Mouse (Mus musculus): ENCODE measurements around the gene Ddah2. TPM values are rescaled to one million over a fixed set of nuclear protein-coding genes. Genes with fewer than 3 reads are reported as not detected.
"Not testable (repeated sequence)": the region's sequence is repeated elsewhere in the genome, so short reads cannot be mapped to it uniquely, and the experiment has no call there.

Gene Ddah2
- polyA plus RNA-seq, 1 experiment from 2014 or later, result 227 TPM

- no peaks in the 10 kb centered on the region for H3K36me3 ChIP-seq (ENCODE audit: insufficient read depth, low read length)
- H3K9me3 ChIP-seq (replicated peaks; ENCODE audit: low read length), result no peaks in the 10 kb centered on the region
- H3K9ac ChIP-seq (ENCODE audit: low read depth, low read length), result no peak overlapping the region
- ATAC-seq (replicated peaks; ENCODE audit: low FRiP score, low read depth), result no peak
- no peak overlapping the region for H3K4me2 ChIP-seq (ENCODE audit: low read length)
- no peak for TF ChIP-seq CTCF (IDR thresholded peaks at IDR 0.05; ENCODE audit: low read depth)
- H3K4me1 ChIP-seq (replicated peaks; ENCODE audit: insufficient read depth, low read length), result no peaks in the 10 kb centered on the region
- 83% methylated on average over 7 of the region's 7 CpGs for WGBS
- no peaks in the 10 kb centered on the region for H3K27me3 ChIP-seq (ENCODE audit: insufficient read depth, low read length)
- DNase-seq (ENCODE audit: low spot score), result no peak
- no peak overlapping the region for H3K4me3 ChIP-seq (replicated peaks; ENCODE audit: low read depth, low read length)
- H3K27ac ChIP-seq, result no peak overlapping the region
Measured at GRCm38 (mm10) chr17:35031880-35032279, 27.0 kb upstream of the Ddah2 start.

GRCm38 (mm10) chr17:35032323-35032870 lies 26.4 kb upstream of the Ddah2 start:
- DNase-seq (ENCODE audit: low spot score) (no peak), ATAC-seq (replicated peaks; ENCODE audit: low FRiP score, low read depth) (no peak)
- Histone ChIP-seq H3K9ac (ENCODE audit: low read depth, low read length) (no peak overlapping the region), H3K36me3 (ENCODE audit: insufficient read depth, low read length) (no peaks in the 10 kb centered on the region), H3K27me3 (ENCODE audit: insufficient read depth, low read length) (no peaks in the 10 kb centered on the region), H3K9me3 (replicated peaks; ENCODE audit: low read length) (no peaks in the 10 kb centered on the region), H3K27ac (no peak overlapping the region), H3K4me2 (ENCODE audit: low read length) (no peak overlapping the region), H3K4me1 (replicated peaks; ENCODE audit: insufficient read depth, low read length) (no peaks in the 10 kb centered on the region), H3K4me3 (replicated peaks; ENCODE audit: low read depth, low read length) (no peak overlapping the region)
- WGBS, result 71% methylated on average over 8 of the region's 8 CpGs
- TF ChIP-seq CTCF (IDR thresholded peaks at IDR 0.05; ENCODE audit: low read depth), result no peak

DNA sequence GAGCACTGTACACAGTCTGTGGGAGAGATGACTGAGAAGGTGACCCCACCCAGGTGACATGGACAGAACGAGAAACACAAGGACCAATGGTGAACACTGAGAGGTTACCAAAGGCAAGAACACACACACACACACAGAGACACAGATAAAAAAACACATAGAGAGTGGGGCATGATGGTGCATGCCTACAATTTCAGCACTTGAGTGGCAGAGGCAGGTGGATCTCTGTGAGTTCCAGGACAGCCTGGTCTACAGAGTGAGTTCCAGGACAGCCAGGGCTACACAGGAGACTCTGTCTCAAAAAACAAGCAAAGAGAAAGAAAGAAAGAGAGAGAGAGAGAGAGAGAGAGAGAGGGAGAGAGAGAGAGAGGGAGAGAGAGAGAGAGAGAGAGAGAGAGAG lies 25.1 kb upstream of the Ddah2 start:
- 56% methylated on average over 1 of the region's 1 CpGs for WGBS
- not testable (repeated sequence) for H3K4me2 ChIP-seq (ENCODE audit: low read length); H3K27ac ChIP-seq; H3K9ac ChIP-seq (ENCODE audit: low read depth, low read length); ATAC-seq (replicated peaks; ENCODE audit: low FRiP score, low read depth); H3K4me1 ChIP-seq (replicated peaks; ENCODE audit: insufficient read depth, low read length); H3K4me3 ChIP-seq (replicated peaks; ENCODE audit: low read depth, low read length); H3K27me3 ChIP-seq (ENCODE audit: insufficient read depth, low read length); H3K9me3 ChIP-seq (replicated peaks; ENCODE audit: low read length); DNase-seq (ENCODE audit: low spot score); H3K36me3 ChIP-seq (ENCODE audit: insufficient read depth, low read length)

DNA sequence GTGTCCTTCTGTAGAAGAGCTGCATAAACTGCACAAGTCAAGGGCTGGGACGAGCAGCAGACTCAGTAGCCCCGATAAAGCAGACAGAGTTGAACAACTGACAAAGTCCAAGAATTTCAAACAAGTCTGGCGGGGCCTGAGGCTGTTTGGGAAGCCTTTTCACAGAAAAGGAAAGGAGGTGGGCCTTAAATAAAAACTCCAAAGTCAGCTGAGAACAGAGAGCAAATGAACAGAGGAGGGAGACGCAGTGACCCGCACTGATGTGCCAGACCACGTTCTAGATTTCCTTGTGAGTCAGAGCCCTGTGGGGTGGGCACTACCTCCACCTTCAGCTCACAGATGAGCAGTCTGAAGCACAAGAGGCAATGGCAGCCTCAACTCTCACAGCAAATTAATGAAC lies 23.9 kb upstream of the Ddah2 start:
- Histone ChIP-seq H3K27ac (no peak overlapping the region), H3K36me3 (ENCODE audit: insufficient read depth, low read length) (no peaks in the 10 kb centered on the region), H3K9me3 (replicated peaks; ENCODE audit: low read length) (no peaks in the 10 kb centered on the region), H3K4me2 (ENCODE audit: low read length) (no peak overlapping the region), H3K27me3 (ENCODE audit: insufficient read depth, low read length) (no peaks in the 10 kb centered on the region), H3K4me1 (replicated peaks; ENCODE audit: insufficient read depth, low read length) (no peaks in the 10 kb centered on the region), H3K4me3 (replicated peaks; ENCODE audit: low read depth, low read length) (no peak overlapping the region), H3K9ac (ENCODE audit: low read depth, low read length) (no peak overlapping the region)
- 60% methylated on average over 6 of the region's 6 CpGs for WGBS
- DNase-seq (ENCODE audit: low spot score) (no peak), ATAC-seq (replicated peaks; ENCODE audit: low FRiP score, low read depth) (no peak)
- no peak for TF ChIP-seq CTCF (IDR thresholded peaks at IDR 0.05; ENCODE audit: low read depth)

DNA sequence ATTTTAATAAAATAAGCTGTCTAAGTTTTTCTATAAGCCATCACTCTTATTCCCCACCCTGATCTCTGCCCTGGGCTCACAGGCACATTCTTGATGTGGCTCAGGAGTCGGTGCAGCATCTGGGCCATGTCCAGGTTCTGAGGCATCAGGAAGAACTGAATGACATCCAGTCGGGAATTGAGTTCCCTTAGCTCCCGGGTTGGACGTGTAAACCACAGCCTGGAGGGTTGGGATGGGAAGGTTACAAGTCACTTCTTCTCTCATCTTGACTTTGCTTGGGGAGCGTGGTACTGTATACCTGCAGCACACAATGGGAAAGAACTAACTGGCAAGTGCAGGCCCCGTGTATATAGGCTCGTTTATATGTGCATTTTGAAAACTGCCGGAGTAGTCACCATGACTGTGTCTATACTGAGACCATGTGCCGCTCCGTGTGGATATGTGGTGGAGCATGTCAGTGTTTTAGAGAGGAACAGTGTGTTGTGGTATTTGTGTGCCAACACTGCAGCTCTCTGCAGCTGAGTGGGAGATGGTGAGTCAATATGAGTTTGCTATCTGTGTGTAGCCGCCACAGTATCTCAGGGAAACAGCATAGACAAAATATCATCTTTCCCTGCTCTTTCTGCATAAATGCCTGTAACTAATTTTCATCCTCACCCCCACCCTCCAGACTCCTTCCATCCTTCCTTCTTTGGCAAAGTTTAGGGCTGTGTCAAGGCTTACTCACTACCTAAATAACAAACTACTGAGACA lies 19.5 kb upstream of the Ddah2 start:
- Histone ChIP-seq H3K27me3 (ENCODE audit: insufficient read depth, low read length) (no peaks in the 10 kb centered on the region), H3K4me1 (replicated peaks; ENCODE audit: insufficient read depth, low read length) (no peaks in the 10 kb centered on the region), H3K9ac (ENCODE audit: low read depth, low read length) (no peak overlapping the region), H3K9me3 (replicated peaks; ENCODE audit: low read length) (no peaks in the 10 kb centered on the region), H3K36me3 (ENCODE audit: insufficient read depth, low read length) (no peaks in the 10 kb centered on the region), H3K4me2 (ENCODE audit: low read length) (no peak overlapping the region), H3K4me3 (replicated peaks; ENCODE audit: low read depth, low read length) (no peak overlapping the region), H3K27ac (no peak overlapping the region)
- no peak for DNase-seq (ENCODE audit: low spot score)
- no peak for TF ChIP-seq CTCF (IDR thresholded peaks at IDR 0.05; ENCODE audit: low read depth)
- WGBS, result 83% methylated on average over 11 of the region's 11 CpGs
- no peak for ATAC-seq (replicated peaks; ENCODE audit: low FRiP score, low read depth)

DNA sequence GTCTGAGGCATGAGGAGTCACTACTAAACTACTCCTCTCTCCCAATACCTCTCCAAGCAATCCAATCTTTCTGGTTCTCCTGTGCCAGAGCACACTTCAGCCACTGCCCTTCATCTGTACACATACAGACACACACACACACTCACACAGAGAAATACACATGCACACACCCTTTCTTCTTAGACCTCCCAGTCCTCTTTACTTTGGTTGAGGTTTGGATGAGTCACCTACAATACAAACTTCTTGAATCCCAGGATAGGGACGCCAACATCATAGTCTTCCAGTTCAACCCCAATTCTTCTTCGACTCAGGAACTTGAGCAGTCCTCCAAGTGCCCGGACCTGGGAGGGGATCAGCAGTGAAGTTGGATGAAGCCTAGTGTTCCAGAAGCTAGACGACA lies 15.0 kb upstream of the Ddah2 start:
- ATAC-seq (replicated peaks; ENCODE audit: low FRiP score, low read depth) (no peak), DNase-seq (ENCODE audit: low spot score) (no peak)
- Histone ChIP-seq H3K27ac (peak overlapping the region; percentile 37; the same call in 1 of the 2 replicates), H3K4me3 (replicated peaks; ENCODE audit: low read depth, low read length) (no peak overlapping the region), H3K9me3 (replicated peaks; ENCODE audit: low read length) (no peaks in the 10 kb centered on the region), H3K4me1 (replicated peaks; ENCODE audit: insufficient read depth, low read length) (peaks cover 24% of the 10 kb centered on the region), H3K4me2 (ENCODE audit: low read length) (no peak overlapping the region), H3K9ac (ENCODE audit: low read depth, low read length) (no peak overlapping the region), H3K36me3 (ENCODE audit: insufficient read depth, low read length) (no peaks in the 10 kb centered on the region), H3K27me3 (ENCODE audit: insufficient read depth, low read length) (no peaks in the 10 kb centered on the region)
- WGBS, result 74% methylated on average over 4 of the region's 4 CpGs
- TF ChIP-seq CTCF (IDR thresholded peaks at IDR 0.05; ENCODE audit: low read depth), result no peak

Data from kidney, postnatal 0 days (tissue).